Mouse (Mus musculus): ENCODE data around the gene Nop58. TPM values are rescaled to one million over a fixed set of nuclear protein-coding genes. Genes with fewer than 3 reads are reported as not detected.

Gene Nop58
- total RNA-seq, 2 experiments from 2014 or later = 47.8 to 59.8 TPM

Other genes with a start within 250 kb of the Nop58 start
- gene Fzd7, start 202.5 kb upstream of the Nop58 start, total RNA-seq (2021) = 10 to 100 TPM; 35.8 to 37.6 TPM
- 1 to 10 TPM in 1 of 2 experiments, under 1 TPM in 1; 0.81 to 1.2 TPM for gene Gm973, start 168.7 kb upstream of the Nop58 start, total RNA-seq (2021)
- gene Sumo1, start 14.1 kb upstream of the Nop58 start, total RNA-seq (2021) = 10 to 100 TPM; 75.1 to 75.6 TPM
- 10 to 100 TPM; 36.4 to 41.5 TPM for gene Bmpr2, start 78.4 kb downstream of the Nop58 start, total RNA-seq (2021)
- 1 to 10 TPM; 7.9 to 8.8 TPM for gene Fam117b, start 228.0 kb downstream of the Nop58 start, total RNA-seq (2021)

Data from gastrocnemius, postnatal 10 days (tissue).